Mouse (Mus musculus) heart, adult 9 months (tissue): ENCODE measurements around the gene Smarce1.

ENCODE experiments used
- DNase-seq, 2 experiments: peaks; one replicate each; pipeline ENCODE4 v3.0.0; 2022; ENCODE audit warnings: low spot score in 2 of 2

Gene Smarce1

GRCm38 (mm10) chr11:99169438-99169837, 61.4 kb downstream of the Smarce1 start:
- DNase-seq, result no peak

DNA sequence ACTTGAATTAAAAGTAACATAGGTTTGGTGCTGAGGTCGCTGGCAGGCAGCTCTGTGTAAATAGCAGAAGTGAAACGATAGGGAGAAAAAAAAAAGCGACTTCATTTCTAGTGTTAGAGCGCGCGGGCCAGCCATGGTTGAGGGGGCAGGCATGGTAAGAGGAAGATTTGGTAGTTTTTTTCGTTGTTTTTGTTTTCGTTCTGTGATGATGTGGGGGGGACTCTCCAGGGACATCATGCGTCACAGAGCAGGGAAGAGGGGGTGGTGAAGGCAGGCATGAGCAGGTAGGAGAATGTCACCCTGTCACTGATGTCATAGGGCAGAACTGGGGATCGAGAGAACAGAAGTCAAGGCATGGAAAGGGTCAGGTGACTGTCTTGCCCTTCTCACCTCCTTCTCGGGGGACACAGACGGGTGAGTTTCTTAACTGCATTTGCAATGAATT, 62.8 kb downstream of the Smarce1 start:
- no peak for DNase-seq

DNA sequence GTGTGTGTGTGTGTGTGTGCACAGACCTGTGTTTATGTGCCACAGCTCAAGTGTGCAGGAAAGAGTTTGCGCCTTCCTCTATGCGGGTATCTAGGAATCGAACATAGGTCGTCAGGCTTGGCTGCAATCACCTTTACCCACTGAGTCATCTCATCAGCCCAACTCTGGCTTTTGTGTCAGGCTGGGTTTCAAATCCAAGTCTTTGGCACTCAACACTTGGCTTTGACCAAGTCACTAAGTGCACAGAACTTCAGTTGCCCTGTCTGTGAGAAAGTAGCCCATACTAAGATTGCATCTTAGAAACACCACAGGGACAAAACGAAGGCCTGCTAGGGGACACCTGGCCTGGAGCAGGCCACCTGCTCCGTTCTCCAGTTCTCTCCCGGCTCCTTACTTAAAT, 63.2 kb downstream of the Smarce1 start:
- DNase-seq, result no peak

DNA sequence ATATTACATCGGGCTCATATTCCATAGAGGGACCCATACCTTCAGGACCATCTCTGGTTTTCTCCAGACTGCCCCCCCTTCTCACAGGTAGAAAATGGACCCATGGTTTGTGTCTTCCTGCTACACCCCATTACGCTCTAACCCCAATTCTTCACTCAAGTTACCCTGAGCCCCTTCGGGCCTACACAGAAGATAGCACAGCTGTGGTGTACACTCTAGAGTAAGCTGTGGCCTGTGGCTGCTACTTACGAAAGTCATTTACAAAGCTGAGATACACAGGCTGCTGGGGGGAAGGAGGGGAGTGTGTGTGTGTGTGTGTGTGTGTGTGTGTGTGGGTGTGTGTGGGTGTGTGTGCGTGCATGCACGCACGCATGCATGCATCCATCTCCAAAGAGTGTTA, 64.6 kb downstream of the Smarce1 start:
- no peak for DNase-seq

DNA sequence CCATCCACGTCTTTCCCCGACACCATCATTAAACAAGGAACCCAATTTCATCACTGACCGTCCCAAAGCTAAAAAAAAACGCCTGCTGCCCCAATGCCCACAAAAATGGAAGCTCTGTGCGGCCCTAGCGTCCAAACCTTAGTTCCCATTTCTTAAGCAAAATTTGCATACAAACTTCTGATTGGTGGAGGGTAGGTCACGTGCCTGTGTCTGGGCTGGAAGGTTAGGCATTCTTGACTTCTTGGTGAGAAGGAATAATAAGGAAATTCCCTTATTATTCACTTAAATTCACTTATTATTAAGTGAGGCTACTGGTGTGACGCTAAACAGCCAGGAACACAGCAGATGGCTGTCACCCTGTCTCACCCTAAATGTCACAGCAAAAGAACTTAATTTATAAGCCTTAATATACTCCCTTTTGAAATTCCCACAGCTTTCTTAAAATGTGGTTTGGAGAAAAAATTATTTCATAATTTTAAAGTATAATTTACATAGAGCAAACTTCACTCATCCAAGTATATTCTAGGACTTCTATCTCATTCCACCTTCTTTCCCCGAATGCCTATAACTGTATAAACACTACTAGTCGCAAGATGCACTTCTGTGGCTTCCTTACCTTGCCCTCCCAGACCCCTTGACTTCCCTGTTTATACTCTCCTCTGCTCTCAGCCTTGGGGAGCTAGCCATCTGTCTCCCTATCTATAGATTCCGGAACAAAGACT, 65.6 kb downstream of the Smarce1 start:
- no peak for DNase-seq

- peak in 1 of 2 experiments; percentile 42 for DNase-seq
Observed at GRCm38 (mm10) chr11:99162972-99163686, 67.7 kb downstream of the Smarce1 start.

GRCm38 (mm10) chr11:99161648-99162047, 69.2 kb downstream of the Smarce1 start:
- DNase-seq, result no peak

DNA sequence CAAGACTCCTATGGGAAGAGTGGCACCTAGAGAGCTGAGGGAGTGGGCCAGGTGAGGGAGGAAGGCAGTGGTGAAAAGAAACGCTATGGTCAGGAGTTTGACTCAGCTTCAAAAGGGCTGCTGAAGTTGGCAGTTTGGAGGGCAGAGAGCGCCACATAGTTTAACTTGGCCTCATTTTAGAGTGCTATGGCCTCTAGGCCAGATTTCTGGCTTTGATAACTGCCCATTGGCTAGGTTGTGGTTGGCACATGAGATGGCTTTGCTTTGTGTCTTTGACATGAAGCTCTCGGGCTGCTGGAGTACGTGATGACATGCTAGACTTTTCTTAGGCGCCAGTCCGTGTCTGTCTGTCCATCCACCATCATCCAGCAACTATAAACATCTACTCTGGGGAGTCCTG, 70.6 kb downstream of the Smarce1 start:
- no peak for DNase-seq
